Mouse (Mus musculus): ENCODE measurements around the gene Edem2.

DNA sequence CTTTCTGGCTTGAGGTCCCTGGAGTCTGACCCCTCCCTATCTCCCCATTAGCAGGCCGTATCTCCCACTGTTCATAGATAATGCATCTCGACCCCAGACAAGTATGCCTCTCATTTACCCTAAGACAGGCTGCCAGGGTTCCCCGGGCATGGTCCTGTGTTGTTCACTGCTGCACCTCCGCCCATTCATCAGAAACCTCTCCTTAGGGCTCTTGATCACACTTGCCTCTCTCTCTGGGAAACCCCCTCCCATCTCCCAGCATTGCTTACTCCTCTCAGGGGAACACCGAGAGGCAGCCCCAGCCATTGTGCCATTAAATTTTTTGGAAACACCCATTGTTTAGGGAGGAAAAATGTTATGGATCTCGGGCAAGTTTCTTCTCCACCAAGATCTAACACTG, 48.7 kb upstream of the Edem2 start:
- TF ChIP-seq CTCF (IDR thresholded peaks at IDR 0.05; ENCODE audit: control insufficient read depth, insufficient read depth, insufficient read length) (no peak), USF1 (IDR thresholded peaks at IDR 0.05; ENCODE audit: low read depth) (no peak), MYOD1 (IDR thresholded peaks at IDR 0.05; ENCODE audit: control insufficient read depth, insufficient read length, low read depth) (no peak), MAX (IDR thresholded peaks at IDR 0.05) (no peak)

Data from C2C12 (cell line).